Mouse (Mus musculus): ENCODE results near the gene Pim1. TPM values are rescaled to one million over a fixed set of nuclear protein-coding genes. Genes with fewer than 3 reads are reported as not detected.
A peak's percentile ranks its signal among the peaks of the same experiment; 100 is the strongest.

The Pim1 gene
- polyA plus RNA-seq, 1 experiment from 2014 or later: 19.3 TPM

DNA sequence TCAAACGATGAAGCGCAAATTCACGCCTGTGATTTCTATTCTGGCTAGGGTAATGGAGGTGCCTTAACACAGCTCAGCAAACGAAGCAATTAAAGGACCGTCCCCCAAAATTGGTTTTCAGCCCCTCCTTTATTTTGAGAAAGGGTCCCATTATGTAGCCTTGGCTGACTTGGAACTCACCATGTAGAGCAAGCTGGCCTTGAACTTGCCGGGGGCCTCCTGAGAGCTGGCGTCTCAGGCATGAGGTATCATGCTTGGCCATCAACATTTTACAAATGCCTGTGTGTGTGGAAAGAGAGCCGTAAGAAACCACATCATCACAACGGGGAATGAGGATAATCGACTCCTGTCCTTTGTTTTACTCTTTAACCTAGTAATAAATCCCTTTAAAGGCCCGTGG, 23.5 kb upstream of the Pim1 start:
- Histone ChIP-seq H3K9ac (peak overlapping the region; percentile 57), H3K27me3 (replicated peaks) (no peaks in the 10 kb centered on the region), H3K4me2 (peak overlapping the region; percentile 67), H3K9me3 (no peaks in the 10 kb centered on the region; the same call in 1 of the 2 replicates), H3K4me1 (peaks cover 66% of the 10 kb centered on the region), H3K36me3 (no peaks in the 10 kb centered on the region), H3K27ac (replicated peaks) (peak overlapping the region; percentile 83), H3K4me3 (peak overlapping the region; percentile 38)
- 28% methylated on average over 11 of the region's 11 CpGs for WGBS
- ATAC-seq (ENCODE audit: extremely low read depth, insufficient number of reproducible peaks, low FRiP score, low TSS enrichment): no peak

DNA sequence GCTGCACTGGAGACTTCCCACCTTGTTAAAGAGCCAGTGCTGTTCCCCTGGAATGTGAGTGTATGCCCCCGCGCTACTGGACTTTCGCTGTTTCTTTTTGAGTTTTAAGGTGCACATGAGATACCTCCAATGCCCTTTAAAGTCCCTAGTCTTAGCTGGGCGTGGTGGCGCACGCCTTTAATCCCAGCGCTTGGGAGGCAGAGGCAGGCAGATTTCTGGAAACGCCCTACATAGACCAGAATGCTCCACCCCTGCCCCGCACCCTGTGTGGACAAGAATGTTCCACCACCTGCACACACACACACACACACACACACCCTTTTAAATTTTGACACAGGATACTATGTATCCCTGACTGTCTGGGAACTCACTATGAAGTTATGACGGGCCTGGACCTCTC, 17.1 kb upstream of the Pim1 start:
- H3K36me3 ChIP-seq: no peaks in the 10 kb centered on the region
- ATAC-seq (ENCODE audit: extremely low read depth, insufficient number of reproducible peaks, low FRiP score, low TSS enrichment): no peak
- WGBS: 95% methylated on average over 10 of the region's 10 CpGs

DNA sequence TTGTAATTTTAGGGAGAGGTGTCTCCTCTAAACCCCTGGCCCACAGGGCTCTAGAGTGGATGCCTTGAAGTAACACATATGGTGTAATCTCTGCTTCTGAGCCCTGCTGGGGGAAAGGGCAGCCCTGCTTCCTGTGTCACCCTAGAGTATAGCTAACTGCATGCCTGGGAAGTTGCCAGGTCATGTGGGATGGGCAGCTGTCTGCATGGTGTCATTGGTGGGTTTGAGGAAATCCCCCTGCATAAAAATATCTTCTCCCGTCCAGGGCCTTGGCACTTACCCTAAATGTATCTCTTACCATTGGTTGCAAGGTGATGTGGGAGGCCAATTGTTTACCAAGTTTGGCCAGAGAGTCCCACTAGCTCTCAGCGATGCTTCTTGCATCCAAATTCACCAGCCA, 16.5 kb upstream of the Pim1 start:
- Histone ChIP-seq H3K27me3 (replicated peaks) (no peaks in the 10 kb centered on the region), H3K9ac (no peak overlapping the region), H3K4me1 (peaks cover 11% of the 10 kb centered on the region), H3K27ac (replicated peaks) (no peak overlapping the region), H3K36me3 (no peaks in the 10 kb centered on the region), H3K4me3 (no peak overlapping the region), H3K4me2 (no peak overlapping the region), H3K9me3 (no peaks in the 10 kb centered on the region; the same call in 1 of the 2 replicates)
- 68% methylated on average over 2 of the region's 2 CpGs for WGBS
- no peak for ATAC-seq (ENCODE audit: extremely low read depth, insufficient number of reproducible peaks, low FRiP score, low TSS enrichment)

More for the DNA sequence above, 17.1 kb upstream of the Pim1 start:
- peaks cover 11% of the 10 kb centered on the region for H3K4me1 ChIP-seq
- H3K4me2 ChIP-seq: no peak overlapping the region
- H3K27ac ChIP-seq (replicated peaks): no peak overlapping the region
- no peaks in the 10 kb centered on the region; the same call in 1 of the 2 replicates for H3K9me3 ChIP-seq
- no peaks in the 10 kb centered on the region for H3K27me3 ChIP-seq (replicated peaks)
- H3K4me3 ChIP-seq: no peak overlapping the region
- H3K9ac ChIP-seq: no peak overlapping the region

DNA sequence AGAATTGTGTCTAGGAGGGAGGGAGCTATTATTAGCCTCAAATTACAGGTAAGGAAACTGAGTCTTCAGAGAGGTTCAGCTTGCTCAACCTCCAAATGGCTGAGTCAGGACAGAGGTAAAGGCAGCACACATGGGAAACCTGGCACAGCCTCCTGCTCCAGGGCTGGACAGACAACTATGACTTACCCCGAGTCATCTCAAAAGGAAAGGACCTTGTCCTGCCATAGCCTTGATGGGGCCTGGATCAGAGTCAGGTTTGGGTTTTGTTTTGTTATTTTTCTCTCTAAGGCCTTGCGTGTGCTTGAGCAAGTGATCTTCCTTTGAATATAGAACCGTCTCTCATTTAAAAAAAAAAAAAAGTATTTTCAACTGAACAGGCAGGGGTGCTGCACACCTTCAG, 15.4 kb upstream of the Pim1 start:
- H3K27ac ChIP-seq (replicated peaks): no peak overlapping the region
- H3K4me3 ChIP-seq: no peak overlapping the region
- 85% methylated on average over 3 of the region's 3 CpGs for WGBS
- no peaks in the 10 kb centered on the region; the same call in 1 of the 2 replicates for H3K9me3 ChIP-seq
- no peak for ATAC-seq (ENCODE audit: extremely low read depth, insufficient number of reproducible peaks, low FRiP score, low TSS enrichment)
- no peak overlapping the region for H3K9ac ChIP-seq
- H3K4me1 ChIP-seq: peaks cover 6% of the 10 kb centered on the region
- no peak overlapping the region for H3K4me2 ChIP-seq
- H3K27me3 ChIP-seq (replicated peaks): no peaks in the 10 kb centered on the region
- H3K36me3 ChIP-seq: no peaks in the 10 kb centered on the region

DNA sequence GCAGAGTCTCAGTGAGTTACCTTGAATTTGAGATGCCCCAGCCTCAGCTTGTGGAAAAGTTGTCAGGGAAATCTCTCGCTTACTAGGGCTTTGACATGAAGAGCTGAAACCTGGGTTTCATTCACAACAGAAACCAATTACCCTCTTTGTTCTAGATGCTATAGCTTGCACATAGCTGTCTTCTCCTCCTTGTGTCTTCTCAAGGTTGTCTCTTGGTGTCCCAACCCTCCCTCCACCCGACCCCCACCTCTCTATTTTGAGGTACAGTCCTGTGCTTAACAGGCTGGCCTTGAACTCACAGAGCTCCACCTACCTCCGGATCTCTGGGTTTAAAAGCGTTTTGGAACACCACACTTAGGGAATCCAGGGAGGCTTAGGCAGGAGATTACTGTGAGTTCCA, 14.1 kb upstream of the Pim1 start:
- Histone ChIP-seq H3K27me3 (replicated peaks) (no peaks in the 10 kb centered on the region), H3K36me3 (no peaks in the 10 kb centered on the region), H3K4me3 (no peak overlapping the region), H3K9me3 (no peaks in the 10 kb centered on the region; the same call in 1 of the 2 replicates), H3K27ac (replicated peaks) (no peak overlapping the region), H3K4me1 (peaks cover 3% of the 10 kb centered on the region; the same call in 1 of the 2 replicates), H3K9ac (no peak overlapping the region), H3K4me2 (no peak overlapping the region)
- WGBS: 71% methylated on average over 4 of the region's 4 CpGs
- no peak for ATAC-seq (ENCODE audit: extremely low read depth, insufficient number of reproducible peaks, low FRiP score, low TSS enrichment)

DNA sequence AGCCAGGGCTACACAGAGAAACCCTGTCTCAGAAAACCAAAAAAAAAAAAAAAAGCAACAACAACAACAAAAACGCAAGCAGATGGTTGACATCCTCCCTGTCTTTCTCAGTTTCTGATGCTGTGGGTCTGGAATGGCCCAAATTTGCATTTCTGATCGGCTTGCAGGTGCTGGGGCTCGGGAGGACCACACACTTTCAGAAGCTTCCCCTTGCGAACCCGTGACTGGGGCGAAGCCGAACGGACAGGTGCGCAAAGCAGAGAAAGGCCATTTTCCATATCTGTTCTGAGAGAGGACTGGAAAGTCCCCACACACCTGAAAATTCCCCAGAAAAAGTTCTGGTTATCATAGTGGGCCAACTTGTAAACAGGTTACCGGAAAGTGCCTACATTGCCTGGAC, 13.2 kb upstream of the Pim1 start:
- no peak overlapping the region for H3K9ac ChIP-seq
- H3K27ac ChIP-seq (replicated peaks): no peak overlapping the region
- no peak for ATAC-seq (ENCODE audit: extremely low read depth, insufficient number of reproducible peaks, low FRiP score, low TSS enrichment)
- peaks cover 3% of the 10 kb centered on the region; the same call in 1 of the 2 replicates for H3K4me1 ChIP-seq
- H3K27me3 ChIP-seq (replicated peaks): no peaks in the 10 kb centered on the region
- H3K4me3 ChIP-seq: no peak overlapping the region
- WGBS: 88% methylated on average over 10 of the region's 10 CpGs
- H3K9me3 ChIP-seq: no peaks in the 10 kb centered on the region; the same call in 1 of the 2 replicates
- no peak overlapping the region for H3K4me2 ChIP-seq
- no peaks in the 10 kb centered on the region for H3K36me3 ChIP-seq

DNA sequence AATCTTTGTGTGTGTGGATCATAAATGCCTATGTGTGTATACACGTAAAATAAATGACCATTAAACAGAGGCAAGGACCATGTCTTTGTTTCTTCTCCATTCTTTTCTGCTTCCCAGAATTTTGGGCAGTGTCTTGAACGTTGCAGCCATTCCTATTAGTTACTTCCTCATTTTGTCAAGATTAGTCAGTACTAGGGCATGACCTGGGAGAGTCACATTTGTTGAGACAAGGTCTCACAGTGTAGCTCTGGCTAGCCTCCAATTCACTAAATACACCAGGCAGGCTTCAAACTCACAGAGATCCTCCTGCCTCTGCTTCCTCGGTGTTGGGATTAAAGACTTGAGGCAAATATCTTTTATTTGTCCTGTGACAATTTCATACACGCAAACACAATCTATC, 12.3 kb upstream of the Pim1 start:
- Histone ChIP-seq H3K27ac (replicated peaks) (no peak overlapping the region), H3K9me3 (no peaks in the 10 kb centered on the region; the same call in 1 of the 2 replicates), H3K4me3 (no peak overlapping the region), H3K9ac (no peak overlapping the region), H3K4me1 (peaks cover 3% of the 10 kb centered on the region; the same call in 1 of the 2 replicates), H3K27me3 (replicated peaks) (no peaks in the 10 kb centered on the region), H3K36me3 (no peaks in the 10 kb centered on the region), H3K4me2 (no peak overlapping the region)
- ATAC-seq (ENCODE audit: extremely low read depth, insufficient number of reproducible peaks, low FRiP score, low TSS enrichment): no peak
- WGBS: 75% methylated on average over 4 of the region's 4 CpGs

DNA sequence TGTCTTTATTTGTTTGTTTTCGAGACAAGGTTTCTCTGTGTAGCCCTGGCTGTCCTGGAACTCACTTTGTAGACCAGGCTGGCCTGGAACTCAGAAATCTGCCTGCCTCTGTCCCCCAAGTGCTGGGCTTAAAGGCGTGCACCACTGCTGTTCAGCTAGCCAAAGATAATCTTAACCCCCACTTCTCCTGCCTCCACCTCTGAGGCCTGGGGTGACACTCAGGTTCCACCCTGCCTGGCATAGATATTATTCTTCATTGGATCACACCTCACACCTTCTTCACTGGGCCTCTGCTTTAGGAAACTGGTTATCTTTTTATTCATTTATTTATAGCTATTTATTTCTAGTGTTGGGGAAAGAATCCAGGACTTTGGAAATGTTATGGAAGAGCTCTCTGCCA, 10.3 kb upstream of the Pim1 start:
- no peak overlapping the region for H3K27ac ChIP-seq (replicated peaks)
- no peaks in the 10 kb centered on the region; the same call in 1 of the 2 replicates for H3K9me3 ChIP-seq
- no peak overlapping the region for H3K4me2 ChIP-seq
- no peaks in the 10 kb centered on the region for H3K36me3 ChIP-seq
- H3K9ac ChIP-seq: no peak overlapping the region
- no peak for ATAC-seq (ENCODE audit: extremely low read depth, insufficient number of reproducible peaks, low FRiP score, low TSS enrichment)
- H3K27me3 ChIP-seq (replicated peaks): no peaks in the 10 kb centered on the region
- WGBS: 79% methylated on average over 2 of the region's 2 CpGs
- H3K4me1 ChIP-seq: peaks cover 3% of the 10 kb centered on the region; the same call in 1 of the 2 replicates
- no peak overlapping the region for H3K4me3 ChIP-seq

DNA sequence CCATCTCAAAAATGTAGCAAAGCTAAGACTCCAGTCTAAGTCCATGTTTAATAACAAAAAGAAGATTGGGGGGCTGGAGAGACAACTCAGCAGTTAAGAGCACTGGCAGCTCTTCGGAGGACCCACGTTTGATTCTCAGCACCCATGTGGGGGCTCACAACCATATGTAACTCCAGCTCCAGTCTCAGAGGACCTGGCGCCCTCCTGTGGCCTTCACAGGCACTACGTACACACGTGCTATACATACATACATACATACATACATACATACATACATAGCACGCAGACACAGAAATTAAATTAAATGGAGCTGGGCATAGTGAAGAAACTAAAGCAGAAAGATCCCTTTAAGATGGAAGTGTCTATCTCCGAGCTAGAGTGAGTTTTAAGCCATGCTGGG, 7.9 kb upstream of the Pim1 start:
- Histone ChIP-seq H3K27ac (replicated peaks) (no peak overlapping the region), H3K4me3 (no peak overlapping the region), H3K9ac (no peak overlapping the region), H3K4me1 (peaks cover 3% of the 10 kb centered on the region; the same call in 1 of the 2 replicates), H3K4me2 (no peak overlapping the region), H3K9me3 (no peaks in the 10 kb centered on the region; the same call in 1 of the 2 replicates), H3K36me3 (no peaks in the 10 kb centered on the region), H3K27me3 (replicated peaks) (no peaks in the 10 kb centered on the region)
- no peak for ATAC-seq (ENCODE audit: extremely low read depth, insufficient number of reproducible peaks, low FRiP score, low TSS enrichment)
- 88% methylated on average over 7 of the region's 7 CpGs for WGBS

DNA sequence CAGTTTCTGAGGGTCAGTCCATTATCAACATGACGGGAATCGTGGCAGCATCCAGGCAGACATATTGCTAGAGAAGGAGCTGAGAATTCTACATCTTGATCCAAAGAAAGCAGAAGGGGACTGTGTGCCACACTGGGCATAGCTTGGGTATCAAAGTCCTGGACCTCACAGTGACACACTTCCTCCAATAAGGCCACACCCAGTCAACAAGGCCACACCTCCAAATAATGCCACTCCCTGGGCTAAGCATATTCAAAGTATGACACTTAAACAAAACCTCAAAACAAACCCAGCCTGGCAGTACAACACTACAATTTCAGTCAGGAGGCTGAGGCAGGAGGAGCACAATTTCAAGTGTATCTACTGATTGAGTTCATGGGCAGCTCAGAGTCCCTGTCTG, 7.3 kb upstream of the Pim1 start:
- Histone ChIP-seq H3K9ac (no peak overlapping the region), H3K4me2 (no peak overlapping the region), H3K9me3 (no peaks in the 10 kb centered on the region; the same call in 1 of the 2 replicates), H3K27ac (replicated peaks) (no peak overlapping the region), H3K36me3 (no peaks in the 10 kb centered on the region), H3K27me3 (replicated peaks) (no peaks in the 10 kb centered on the region), H3K4me3 (no peak overlapping the region), H3K4me1 (peaks cover 3% of the 10 kb centered on the region)
- WGBS: 96% methylated on average over 2 of the region's 2 CpGs
- ATAC-seq (ENCODE audit: extremely low read depth, insufficient number of reproducible peaks, low FRiP score, low TSS enrichment): no peak

DNA sequence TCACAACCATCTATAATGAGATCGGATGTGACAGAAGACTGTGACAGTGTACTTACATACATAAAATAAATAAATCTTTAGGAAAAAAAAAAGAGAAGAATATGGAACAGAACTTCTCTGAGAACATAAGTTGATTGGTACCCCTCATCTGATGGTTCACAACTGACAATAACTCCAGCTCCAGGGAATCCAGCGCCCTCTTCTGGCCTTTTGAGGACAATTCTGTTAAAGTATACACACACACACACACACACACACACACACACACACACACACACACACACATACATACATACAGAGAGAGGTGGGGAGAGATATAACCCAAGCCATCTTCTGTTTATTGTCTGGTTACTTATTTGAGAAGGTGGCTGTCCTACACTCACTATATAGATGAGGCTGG, 6.1 kb upstream of the Pim1 start:
- Histone ChIP-seq H3K27ac (replicated peaks) (no peak overlapping the region), H3K9ac (no peak overlapping the region), H3K27me3 (replicated peaks) (no peaks in the 10 kb centered on the region), H3K36me3 (no peaks in the 10 kb centered on the region), H3K4me3 (no peak overlapping the region), H3K4me2 (no peak overlapping the region), H3K4me1 (peaks cover 15% of the 10 kb centered on the region), H3K9me3 (no peaks in the 10 kb centered on the region; the same call in 1 of the 2 replicates)
- no peak for ATAC-seq (ENCODE audit: extremely low read depth, insufficient number of reproducible peaks, low FRiP score, low TSS enrichment)
- WGBS: 75% methylated on average over 2 of the region's 2 CpGs

Measured in heart, embryonic 13.5 days (tissue).